Mouse (Mus musculus) embryonic facial prominence, embryonic 10.5 days (tissue): Measurements from ENCODE around the gene Lhpp. TPM values are rescaled to one million over a fixed set of nuclear protein-coding genes. Genes with fewer than 3 reads are reported as not detected.

ENCODE experiments used
- DNase-seq: peaks from one replicate; pipeline ENCODE4 v3.0.0-alpha.2; 2017; ENCODE audit warnings: low spot score
- H3K27ac ChIP-seq: fragments of 300-500 bp; sonication (generic); replicated peaks from 2 replicates; pipeline ENCODE4 v1.5.1; 2016; ENCODE audit warnings: mild to moderate bottlenecking
- H3K27me3 ChIP-seq: fragments of 300-500 bp; sonication (generic); replicated peaks from 2 replicates; pipeline ENCODE4 v1.6.1; 2016; ENCODE audit warnings: low read depth, mild to moderate bottlenecking; ENCODE audit not compliant: poor library complexity, severe bottlenecking
- H3K36me3 ChIP-seq: fragments of 300-500 bp; sonication (generic); replicated peaks from 2 replicates; pipeline ENCODE4 v1.6.1; 2016; ENCODE audit warnings: mild to moderate bottlenecking, moderate library complexity
- H3K4me1 ChIP-seq: fragments of 300-500 bp; sonication (generic); 2 replicates; pipeline ENCODE4 v1.6.1; 2016
- H3K4me3 ChIP-seq: fragments of 300-500 bp; sonication (generic); 2 replicates; pipeline ENCODE4 v1.5.1; 2016; ENCODE audit warnings: mild to moderate bottlenecking, moderate library complexity
- H3K9me3 ChIP-seq: fragments of 300-500 bp; sonication (generic); 2 replicates; pipeline ENCODE4 v1.6.1; 2016; ENCODE audit warnings: mild to moderate bottlenecking
- WGBS: fragments of 180-500 bp; shearing (Covaris S2); methylation state at CpG from one replicate; pipeline ENCODE4 v1.1.7; 2016; 5-methylcytosine and 5-hydroxymethylcytosine counted together
- polyA plus RNA-seq: library from polyadenylated mRNA; unstranded; fragments of >200 nt; fragmentation: Nextera tagmentation; extraction: Ambion mirVana; gene quantifications from 2 replicates; pipeline ENCODE4 v1.2.1, GENCODE M21; 2016

Lhpp gene
- polyA plus RNA-seq, 1 experiment from 2014 or later = 15.5 TPM

- no peak for DNase-seq
- WGBS = 88% methylated on average over 4 of the region's 4 CpGs
- peaks cover 100% of the 10 kb centered on the region for H3K27me3 ChIP-seq
Observed at GRCm38 (mm10) chr7:132604720-132605119, 5.7 kb upstream of the Lhpp start.

GRCm38 (mm10) chr7:132605689-132606088, 4.7 kb upstream of the Lhpp start:
- Histone ChIP-seq H3K36me3 (no peaks in the 10 kb centered on the region), H3K27ac (no peak overlapping the region), H3K27me3 (peaks cover 96% of the 10 kb centered on the region), H3K4me1 (peaks cover 18% of the 10 kb centered on the region), H3K4me3 (no peak overlapping the region), H3K9me3 (no peaks in the 10 kb centered on the region)
- DNase-seq = no peak
- 57% methylated on average over 5 of the region's 5 CpGs for WGBS

More at GRCm38 (mm10) chr7:132604720-132605119, 5.7 kb upstream of the Lhpp start:
- Histone ChIP-seq H3K4me1 (peaks cover 21% of the 10 kb centered on the region), H3K4me3 (no peak overlapping the region), H3K27ac (no peak overlapping the region), H3K36me3 (no peaks in the 10 kb centered on the region), H3K9me3 (no peaks in the 10 kb centered on the region)

DNA sequence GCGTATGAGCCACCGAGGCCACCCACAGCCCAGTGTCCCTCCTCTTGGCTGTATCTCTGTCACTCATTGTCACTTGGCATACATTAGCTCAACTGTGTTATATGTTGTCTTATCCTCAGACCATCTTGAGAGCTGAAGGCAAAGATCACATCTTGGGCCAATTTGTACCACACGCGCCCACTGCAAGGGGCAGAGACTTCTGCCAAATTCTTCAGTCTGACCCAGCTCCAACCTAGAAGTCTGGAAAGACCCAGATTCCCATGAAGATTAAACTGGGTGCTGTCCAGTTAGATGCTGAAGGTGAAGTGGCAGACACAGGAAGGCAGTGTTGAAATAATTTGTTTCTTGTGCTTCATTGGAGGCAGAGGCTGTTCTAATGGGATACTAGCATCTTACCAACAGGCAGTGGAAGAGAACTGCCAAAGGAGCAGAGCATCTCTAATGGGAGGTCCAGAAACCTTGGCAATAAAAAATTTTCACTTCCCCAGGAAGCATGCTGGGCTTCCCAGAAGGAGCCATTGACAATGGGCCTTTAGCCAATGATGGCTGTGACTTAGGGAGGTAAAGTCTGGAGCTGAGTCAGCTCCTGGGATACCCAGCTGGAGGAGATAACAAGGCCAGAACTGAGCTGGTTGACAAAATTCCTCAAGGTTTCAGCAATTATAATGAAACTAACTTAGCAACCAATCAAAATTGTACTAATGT, 2.0 kb upstream of the Lhpp start:
- Histone ChIP-seq H3K4me1 (peaks cover 16% of the 10 kb centered on the region; the same call in 1 of the 2 replicates), H3K36me3 (no peaks in the 10 kb centered on the region), H3K9me3 (no peaks in the 10 kb centered on the region), H3K27ac (no peak overlapping the region), H3K27me3 (peaks cover 76% of the 10 kb centered on the region), H3K4me3 (no peak overlapping the region)
- WGBS = 90% methylated on average over 4 of the region's 4 CpGs
- no peak for DNase-seq

- no peaks in the 10 kb centered on the region for H3K36me3 ChIP-seq
- no peak for DNase-seq
- 95% methylated on average over 8 of the region's 8 CpGs for WGBS
- H3K4me1 ChIP-seq = peaks cover 27% of the 10 kb centered on the region
- no peak overlapping the region for H3K27ac ChIP-seq
- no peaks in the 10 kb centered on the region for H3K9me3 ChIP-seq
- no peak overlapping the region for H3K4me3 ChIP-seq
- H3K27me3 ChIP-seq = peaks cover 68% of the 10 kb centered on the region
Observed at GRCm38 (mm10) chr7:132611530-132611929, 1.1 kb downstream of the Lhpp start.

DNA sequence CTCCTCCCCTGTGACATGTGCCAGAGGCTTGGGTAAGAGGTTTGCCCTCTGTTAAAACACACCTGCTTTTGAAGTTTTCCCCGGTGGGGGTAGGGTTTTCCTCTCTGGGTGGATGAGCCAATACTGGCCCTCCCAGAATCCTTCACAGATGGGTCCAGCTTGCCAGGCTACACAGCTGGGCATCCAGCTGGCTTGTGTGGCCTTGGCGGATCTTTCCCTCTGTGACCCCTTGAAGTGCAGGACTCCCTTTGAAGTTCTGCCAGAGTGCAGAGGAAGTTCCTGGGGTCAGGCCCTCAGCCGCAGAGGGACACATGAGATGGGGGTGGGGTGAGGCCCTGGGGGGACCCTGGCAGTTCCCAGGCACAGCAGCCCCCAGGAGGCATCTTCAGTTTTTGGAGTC, 4.9 kb downstream of the Lhpp start:
- H3K9me3 ChIP-seq = no peaks in the 10 kb centered on the region
- H3K27me3 ChIP-seq = peaks cover 54% of the 10 kb centered on the region
- no peaks in the 10 kb centered on the region for H3K36me3 ChIP-seq
- peaks cover 28% of the 10 kb centered on the region for H3K4me1 ChIP-seq
- DNase-seq = no peak
- H3K4me3 ChIP-seq = no peak overlapping the region
- 11% methylated on average over 3 of the region's 3 CpGs for WGBS
- no peak overlapping the region for H3K27ac ChIP-seq

DNA sequence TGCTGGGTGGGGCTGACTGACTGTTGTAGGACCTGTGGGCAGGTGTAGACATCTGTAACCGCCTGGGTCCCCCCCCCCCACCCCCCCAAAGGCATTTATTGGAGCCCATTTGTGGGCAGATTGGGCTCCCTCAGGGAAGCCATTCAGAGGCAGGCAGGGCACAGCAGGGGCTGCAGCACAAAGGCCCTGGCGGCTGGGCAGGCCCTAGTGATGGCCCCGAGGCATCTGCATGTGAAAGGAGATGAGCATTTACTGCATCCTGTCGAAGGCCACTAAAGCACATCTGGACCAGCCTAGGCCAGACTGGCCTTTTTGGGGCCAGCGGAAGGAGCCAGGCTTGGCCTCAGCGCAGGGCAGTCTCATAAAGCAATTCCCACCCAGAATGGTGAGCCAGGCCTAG, 6.0 kb downstream of the Lhpp start:
- Histone ChIP-seq H3K27ac (no peak overlapping the region), H3K9me3 (no peaks in the 10 kb centered on the region), H3K36me3 (no peaks in the 10 kb centered on the region), H3K4me1 (peaks cover 22% of the 10 kb centered on the region), H3K27me3 (peaks cover 57% of the 10 kb centered on the region), H3K4me3 (no peak overlapping the region)
- DNase-seq = no peak
- WGBS = 15% methylated on average over 6 of the region's 6 CpGs

DNA sequence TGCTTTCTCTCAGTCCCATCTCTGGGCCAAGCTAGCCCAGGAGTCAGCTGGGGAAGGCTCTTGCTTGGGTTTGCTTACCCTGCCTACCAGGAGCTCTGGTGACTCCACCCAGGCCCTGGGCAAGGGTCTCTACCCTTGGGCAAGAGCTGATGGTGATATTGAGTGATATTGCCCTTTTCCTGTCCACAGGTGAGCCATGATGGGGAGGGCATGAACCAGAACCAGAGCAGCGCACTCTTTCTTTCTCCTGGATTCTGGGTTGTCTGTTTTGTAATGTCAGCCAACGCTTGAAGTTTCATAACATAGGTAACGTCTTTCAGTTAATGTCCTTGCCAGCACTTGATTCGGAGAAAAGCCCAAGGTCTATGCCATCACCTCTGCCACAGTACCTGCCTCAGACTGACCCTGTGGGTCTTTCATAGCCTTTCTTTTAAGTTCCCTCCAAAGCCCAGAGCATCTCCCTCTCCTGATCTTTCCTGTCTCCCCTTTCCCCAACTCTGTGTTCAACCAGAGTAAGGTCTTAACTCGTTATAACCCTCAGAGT, 6.7 kb downstream of the Lhpp start:
- Histone ChIP-seq H3K27ac (no peak overlapping the region), H3K4me1 (peaks cover 22% of the 10 kb centered on the region), H3K27me3 (peaks cover 51% of the 10 kb centered on the region), H3K9me3 (no peaks in the 10 kb centered on the region), H3K4me3 (no peak overlapping the region), H3K36me3 (no peaks in the 10 kb centered on the region)
- 81% methylated on average over 5 of the region's 5 CpGs for WGBS
- DNase-seq = no peak

- H3K4me3 ChIP-seq = no peak overlapping the region
- H3K36me3 ChIP-seq = no peaks in the 10 kb centered on the region
- no peak overlapping the region for H3K27ac ChIP-seq
- DNase-seq = no peak
- no peaks in the 10 kb centered on the region for H3K9me3 ChIP-seq
- peaks cover 49% of the 10 kb centered on the region for H3K27me3 ChIP-seq
- peaks cover 22% of the 10 kb centered on the region for H3K4me1 ChIP-seq
- WGBS = 90% methylated on average over 8 of the region's 8 CpGs
Observed at GRCm38 (mm10) chr7:132619549-132619948, 9.1 kb downstream of the Lhpp start.

DNA sequence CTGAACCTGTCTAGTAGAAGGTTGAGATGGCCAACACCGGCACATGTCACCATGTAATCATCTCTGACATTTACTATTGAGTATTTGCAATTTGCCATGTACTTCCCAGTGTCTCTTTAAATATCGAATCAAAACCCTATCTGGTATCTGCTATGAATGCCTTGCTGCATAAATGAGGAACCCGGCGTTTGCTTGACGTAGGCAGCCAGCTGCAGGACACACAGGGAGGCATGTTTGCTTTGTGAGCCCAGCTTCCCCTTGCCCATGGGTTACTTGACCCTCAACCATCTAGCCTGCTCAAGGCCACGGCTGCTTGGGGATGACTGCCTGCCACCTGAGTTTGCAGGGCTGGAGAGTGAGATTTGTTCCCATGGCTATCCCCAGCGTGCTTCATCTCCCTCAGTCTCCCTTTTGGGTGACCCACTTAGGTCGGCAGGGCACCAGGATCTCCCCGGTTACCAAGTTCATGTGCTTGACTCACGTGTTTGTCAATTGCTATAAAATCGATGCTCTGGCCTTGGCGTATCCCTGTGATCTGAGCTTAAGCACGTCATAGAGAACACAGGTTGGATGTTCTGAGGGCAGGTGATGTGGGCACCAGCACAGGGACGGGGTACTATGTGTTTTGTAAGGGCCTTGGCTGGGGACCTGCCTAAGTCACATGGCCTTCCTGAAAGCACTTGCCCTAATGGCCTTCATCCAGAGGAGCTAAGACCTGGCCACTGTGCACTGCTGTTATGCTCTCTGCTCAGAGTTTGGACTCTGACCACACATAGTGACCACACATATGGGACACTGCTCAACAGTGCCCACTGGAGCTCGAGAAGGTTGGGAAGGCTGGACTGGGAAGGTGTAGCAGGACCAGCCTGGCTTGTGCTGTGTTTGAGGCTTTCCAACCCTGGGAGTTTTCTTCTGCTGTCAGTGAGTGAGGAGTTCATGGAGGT, 9.8 kb downstream of the Lhpp start:
- WGBS = 87% methylated on average over 15 of the region's 15 CpGs

GRCm38 (mm10) chr7:132624161-132624560, 13.7 kb downstream of the Lhpp start:
- no peak for DNase-seq
- WGBS = 76% methylated on average over 10 of the region's 10 CpGs
- Histone ChIP-seq H3K27ac (no peak overlapping the region), H3K27me3 (peaks cover 23% of the 10 kb centered on the region), H3K9me3 (no peaks in the 10 kb centered on the region), H3K36me3 (no peaks in the 10 kb centered on the region), H3K4me3 (no peak overlapping the region), H3K4me1 (no peaks in the 10 kb centered on the region)

More for the DNA sequence above, 9.8 kb downstream of the Lhpp start:
- H3K27ac ChIP-seq = no peak overlapping the region
- H3K4me3 ChIP-seq = no peak overlapping the region
- H3K27me3 ChIP-seq = peaks cover 44% of the 10 kb centered on the region
- H3K36me3 ChIP-seq = no peaks in the 10 kb centered on the region
- H3K4me1 ChIP-seq = peaks cover 16% of the 10 kb centered on the region
- no peak for DNase-seq
- H3K9me3 ChIP-seq = no peaks in the 10 kb centered on the region

GRCm38 (mm10) chr7:132626174-132626573, 15.7 kb downstream of the Lhpp start:
- 59% methylated on average over 4 of the region's 4 CpGs for WGBS
- DNase-seq = no peak

DNA sequence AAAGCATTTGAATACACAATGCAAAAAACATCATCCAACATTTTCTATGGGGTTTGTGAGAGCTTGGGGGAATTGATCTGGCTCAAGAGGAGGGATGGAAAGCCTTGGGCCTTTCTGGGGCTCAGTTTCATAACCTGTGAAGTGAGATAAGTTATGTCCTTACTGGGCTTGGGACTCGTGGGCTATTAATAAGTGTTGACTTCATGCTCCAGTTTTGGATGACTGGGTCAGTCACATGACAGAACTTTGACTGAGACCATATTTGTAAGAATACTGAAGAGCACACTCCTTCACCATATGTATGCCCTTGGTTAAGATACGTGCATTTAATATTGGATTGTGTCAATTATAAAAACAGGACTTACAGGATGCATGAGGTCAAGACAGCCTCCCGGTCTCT, 17.0 kb downstream of the Lhpp start:
- H3K27ac ChIP-seq = no peak overlapping the region
- no peaks in the 10 kb centered on the region for H3K36me3 ChIP-seq
- H3K4me1 ChIP-seq = peaks cover 6% of the 10 kb centered on the region; the same call in 1 of the 2 replicates
- H3K27me3 ChIP-seq = peaks cover 41% of the 10 kb centered on the region
- DNase-seq = no peak
- no peak overlapping the region for H3K4me3 ChIP-seq
- H3K9me3 ChIP-seq = no peaks in the 10 kb centered on the region
- 87% methylated on average over 3 of the region's 3 CpGs for WGBS

More at GRCm38 (mm10) chr7:132626174-132626573, 15.7 kb downstream of the Lhpp start:
- no peak overlapping the region for H3K4me3 ChIP-seq
- peaks cover 6% of the 10 kb centered on the region; the same call in 1 of the 2 replicates for H3K4me1 ChIP-seq
- no peaks in the 10 kb centered on the region for H3K36me3 ChIP-seq
- no peaks in the 10 kb centered on the region for H3K9me3 ChIP-seq
- H3K27me3 ChIP-seq = peaks cover 32% of the 10 kb centered on the region
- H3K27ac ChIP-seq = no peak overlapping the region
